Mouse (Mus musculus) urinary bladder, postnatal 0 days (tissue): ENCODE results near the gene Fcor. TPM values are rescaled to one million over a fixed set of nuclear protein-coding genes. Genes with fewer than 3 reads are reported as not detected.

Source experiments
- polyA plus RNA-seq: library from polyadenylated mRNA; unstranded; fragments of >200 nt; fragmentation: Nextera tagmentation; extraction: Ambion mirVana; gene quantifications from 2 replicates; pipeline ENCODE4 v1.2.1, GENCODE M21; 2015

Fcor gene
- 3.4 and 8.5 TPM in 2 replicates for polyA plus RNA-seq

GRCm38 (mm10) chr8:3671980-3672491 lies at the start of gene Fcor:
Gene Fcor (minus strand): TSS chr8:3672362.

GRCm38 (mm10) chr8:3720551-3720950 lies 48.4 kb upstream of the Fcor start, which contains the start of gene Clec4g:
Gene Clec4g (minus strand): TSS chr8:3720651.

GRCm38 (mm10) chr8:3694121-3694520 lies 22.0 kb upstream of the Fcor start, which contains the start of gene Fcer2a:
Gene Fcer2a (minus strand): TSS chr8:3694175.

GRCm38 (mm10) chr8:3676131-3676992 lies 4.2 kb upstream of the Fcor start, which contains the start of gene Trappc5:
Gene Trappc5 (plus strand): TSS chr8:3676299.

GRCm38 (mm10) chr8:3665507-3665906 lies 6.7 kb downstream of the Fcor start, which contains the start of gene Mcemp1:
Gene Mcemp1 (plus strand): TSS chr8:3665754.

GRCm38 (mm10) chr8:3655526-3655925 lies 16.6 kb downstream of the Fcor start, which contains the start of gene Retn:
Gene Retn (plus strand): TSS chr8:3655770.

GRCm38 (mm10) chr8:3630647-3631477 lies 41.3 kb downstream of the Fcor start, which contains the start of gene Stxbp2:
Gene Stxbp2 (plus strand): TSS chr8:3630955.

GRCm38 (mm10) chr8:3625445-3625844 lies 46.7 kb downstream of the Fcor start, which contains the start of gene Pcp2:
Gene Pcp2 (minus strand): TSS chr8:3625545.

GRCm38 (mm10) chr8:3621199-3621970 lies 50.8 kb downstream of the Fcor start, which contains the start of the genes Xab2 and Pet100:
Gene Xab2 (minus strand): TSS chr8:3621316.
Gene Pet100 (plus strand): TSS chr8:3621548.

Other genes starting within 250 kb of the Fcor start
- 5.5 and 7.1 TPM in 2 replicates for gene Pex11g, start 204.7 kb downstream of the Fcor start, polyA plus RNA-seq
- gene Tex45, start 201.5 kb downstream of the Fcor start, polyA plus RNA-seq, result 0.10 TPM in 1 of 2 replicates, not detected in the other
- gene Zfp358, start 179.2 kb downstream of the Fcor start, polyA plus RNA-seq, result 17.3 and 18.6 TPM in 2 replicates
- 30.1 and 32.9 TPM in 2 replicates for gene Mcoln1, start 171.9 kb downstream of the Fcor start, polyA plus RNA-seq
- 17.0 and 17.4 TPM in 2 replicates for gene Pnpla6, start 157.0 kb downstream of the Fcor start, polyA plus RNA-seq
- 0.25 TPM in 1 of 2 replicates, not detected in the other for gene C330021F23Rik, start 104.4 kb downstream of the Fcor start, polyA plus RNA-seq
- gene Camsap3, start 85.1 kb downstream of the Fcor start, polyA plus RNA-seq, result 4.9 and 5.3 TPM in 2 replicates
- gene Xab2, start 51.0 kb downstream of the Fcor start, polyA plus RNA-seq, result 24.4 and 25.8 TPM in 2 replicates
- gene Pet100, start 50.8 kb downstream of the Fcor start, polyA plus RNA-seq, result 104 and 109 TPM in 2 replicates
- gene Pcp2, start 46.8 kb downstream of the Fcor start, polyA plus RNA-seq, result not detected in 2 replicates
- gene Stxbp2, start 41.4 kb downstream of the Fcor start, polyA plus RNA-seq, result 72.6 and 85.6 TPM in 2 replicates
- not detected in 2 replicates for gene Retn, start 16.6 kb downstream of the Fcor start, polyA plus RNA-seq
- 0.69 and 7.5 TPM in 2 replicates for gene Mcemp1, start 6.6 kb downstream of the Fcor start, polyA plus RNA-seq
- 23.6 and 24.4 TPM in 2 replicates for gene Trappc5, start 3.9 kb upstream of the Fcor start, polyA plus RNA-seq
- gene Fcer2a, start 21.8 kb upstream of the Fcor start, polyA plus RNA-seq, result 0.08 TPM in 1 of 2 replicates, not detected in the other
- 0.10 and 0.37 TPM in 2 replicates for gene Clec4g, start 48.3 kb upstream of the Fcor start, polyA plus RNA-seq
- not detected in 2 replicates for gene Cd209a, start 76.6 kb upstream of the Fcor start, polyA plus RNA-seq
- not detected in 2 replicates for gene Cd209e, start 181.9 kb upstream of the Fcor start, polyA plus RNA-seq
- gene Cd209d, start 206.2 kb upstream of the Fcor start, polyA plus RNA-seq, result not detected in 2 replicates